Mouse (Mus musculus): ENCODE results near the gene Hoxd10.

Gene Hoxd10

DNA sequence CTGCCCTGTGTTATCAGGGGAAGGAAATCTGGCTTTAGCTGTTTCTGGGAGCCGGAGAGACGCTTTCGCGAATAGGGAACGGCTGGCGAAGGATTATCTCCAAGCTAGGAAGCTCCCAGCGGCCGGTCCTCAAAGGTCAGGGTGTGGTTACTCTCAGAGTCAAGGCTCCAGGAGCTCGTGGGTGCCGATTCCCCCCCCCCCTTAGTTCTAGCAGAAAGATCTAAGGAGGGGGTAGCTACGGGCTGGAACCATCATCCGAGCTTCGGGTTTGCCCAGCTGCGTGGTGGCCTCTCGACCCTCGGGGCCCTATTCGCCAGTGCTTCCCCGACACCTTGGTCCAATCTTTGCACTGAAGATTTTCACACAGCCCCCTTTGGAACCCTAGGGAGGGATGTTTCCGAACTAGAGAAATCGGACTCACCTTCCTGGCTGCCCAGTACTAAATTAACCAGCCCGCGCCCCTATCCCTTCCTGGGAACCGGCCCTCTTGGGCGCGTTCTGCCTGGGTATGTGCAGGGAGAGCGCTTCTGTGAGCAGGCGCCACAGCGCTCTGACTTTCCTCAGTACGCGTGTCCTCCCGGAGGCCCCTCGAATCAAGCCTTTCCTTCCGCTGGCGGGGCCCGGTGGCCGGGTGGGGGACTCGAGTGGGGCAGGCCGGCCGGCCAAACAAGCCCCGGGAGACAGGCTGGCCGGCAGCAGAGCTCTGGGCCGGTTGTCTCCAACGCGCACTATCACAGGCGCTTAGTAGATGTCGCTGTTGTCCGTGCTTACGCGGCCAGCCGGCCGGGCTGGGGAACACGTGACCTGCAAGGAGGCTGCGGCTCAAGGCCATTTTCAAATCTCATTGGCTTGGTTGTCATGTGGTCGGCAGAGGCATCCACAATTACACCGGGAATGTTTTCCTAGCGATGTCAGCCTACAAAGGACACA lies at the start of gene Hoxd10:
Gene Hoxd10 (plus strand): TSS at position 903 of the 930 bp plus-strand sequence.
- DNase-seq (ENCODE audit: low spot score), result peak; percentile 90

DNA sequence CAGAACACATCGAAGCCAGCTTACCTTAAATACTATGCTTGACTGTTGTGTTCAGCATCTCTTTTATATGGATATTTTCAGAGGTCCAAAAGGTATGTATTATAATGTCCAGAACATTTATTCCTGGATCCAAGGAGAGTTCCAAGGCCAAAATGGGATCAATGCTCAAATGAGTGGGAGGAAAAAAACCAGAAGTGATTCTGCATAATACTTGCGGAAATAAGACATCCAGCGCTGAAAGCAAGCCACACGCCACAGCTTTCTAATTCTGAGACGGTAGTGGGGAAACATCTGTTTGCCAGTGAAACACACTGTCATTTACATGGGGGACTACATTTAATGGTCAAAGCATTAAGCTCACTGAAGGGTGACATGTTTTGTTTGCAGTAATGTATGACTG lies 49.3 kb upstream of the Hoxd10 start:
- no peak for DNase-seq (ENCODE audit: low spot score)

- no peak for DNase-seq (ENCODE audit: low spot score)
These were observed 46.1 kb upstream of the Hoxd10 start for GRCm38 (mm10) chr2:74645631-74646030.

DNA sequence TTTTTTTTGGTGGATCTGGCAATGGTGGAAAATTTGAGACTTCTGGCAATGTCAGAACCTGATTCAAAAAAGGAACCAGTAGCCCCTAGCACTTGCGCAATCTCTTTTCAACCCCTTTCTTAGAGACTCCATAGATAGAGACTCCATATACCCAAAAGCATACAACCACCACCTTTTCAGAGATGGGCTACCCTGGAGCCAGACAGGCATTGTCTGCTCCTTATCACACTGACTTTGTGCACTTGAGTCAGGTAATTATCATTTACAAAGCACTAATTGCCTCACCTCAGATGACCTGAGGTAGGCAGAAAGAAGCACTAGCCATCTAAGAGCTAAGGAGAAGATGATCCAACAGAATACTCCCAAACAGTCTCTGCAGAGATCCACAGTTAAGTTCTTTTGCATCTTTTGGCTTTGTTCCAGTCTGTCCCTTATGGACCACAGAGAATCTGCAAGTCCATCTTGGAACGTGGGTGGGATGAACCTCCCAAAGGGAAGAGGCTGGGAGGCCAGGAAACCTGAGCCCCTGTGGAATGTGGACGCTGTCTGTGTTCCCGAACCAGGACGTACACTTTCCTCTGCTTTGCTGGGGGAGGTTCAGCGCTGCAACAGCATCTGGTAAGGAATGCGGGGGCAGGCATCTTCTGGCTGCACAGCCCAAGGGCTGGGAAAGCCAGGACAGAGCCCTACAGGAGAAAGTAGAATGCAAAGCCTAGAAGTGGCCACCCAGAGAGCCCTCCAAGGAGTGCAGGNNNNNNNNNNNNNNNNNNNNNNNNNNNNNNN lies 44.5 kb upstream of the Hoxd10 start:
- DNase-seq (ENCODE audit: low spot score), result peak; percentile 33

- peak; percentile 50 for DNase-seq (ENCODE audit: low spot score)
These were observed 38.8 kb upstream of the Hoxd10 start for GRCm38 (mm10) chr2:74652996-74653340.

DNA sequence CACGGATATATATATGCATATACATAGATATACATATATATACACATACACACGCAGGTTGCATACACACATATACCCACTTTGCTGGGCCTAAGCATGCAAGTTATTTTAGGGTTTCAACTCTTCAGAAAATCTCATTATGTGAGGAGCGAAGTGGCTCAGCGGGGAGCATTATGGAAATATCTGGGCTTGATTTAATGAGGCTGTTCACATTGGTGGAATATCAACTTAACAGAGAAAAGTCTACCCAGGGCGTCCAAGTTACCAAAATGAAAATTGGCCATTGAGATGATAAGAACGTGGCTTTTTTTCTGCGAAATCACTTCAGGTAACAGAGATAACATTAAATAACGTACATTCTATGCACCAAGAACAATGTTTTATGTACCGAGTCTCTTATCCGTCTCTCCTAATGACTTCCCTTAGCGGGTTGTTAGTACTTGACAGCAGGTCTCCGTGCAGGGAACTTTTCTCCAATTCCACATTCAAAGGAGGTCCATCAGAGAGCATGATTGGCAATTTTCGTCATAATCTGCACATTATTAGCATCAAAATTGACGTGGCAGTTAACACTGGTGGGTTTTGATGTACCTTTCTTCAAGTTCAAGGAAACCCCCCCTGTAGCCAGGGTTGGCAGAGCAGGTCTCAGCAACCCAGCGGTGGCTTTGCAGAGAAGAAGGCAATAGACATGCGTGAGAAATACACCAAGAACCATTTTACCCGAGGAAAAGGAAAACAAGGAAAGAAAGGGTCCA lies 37.8 kb upstream of the Hoxd10 start:
- DNase-seq (ENCODE audit: low spot score), result peak; percentile 59

DNA sequence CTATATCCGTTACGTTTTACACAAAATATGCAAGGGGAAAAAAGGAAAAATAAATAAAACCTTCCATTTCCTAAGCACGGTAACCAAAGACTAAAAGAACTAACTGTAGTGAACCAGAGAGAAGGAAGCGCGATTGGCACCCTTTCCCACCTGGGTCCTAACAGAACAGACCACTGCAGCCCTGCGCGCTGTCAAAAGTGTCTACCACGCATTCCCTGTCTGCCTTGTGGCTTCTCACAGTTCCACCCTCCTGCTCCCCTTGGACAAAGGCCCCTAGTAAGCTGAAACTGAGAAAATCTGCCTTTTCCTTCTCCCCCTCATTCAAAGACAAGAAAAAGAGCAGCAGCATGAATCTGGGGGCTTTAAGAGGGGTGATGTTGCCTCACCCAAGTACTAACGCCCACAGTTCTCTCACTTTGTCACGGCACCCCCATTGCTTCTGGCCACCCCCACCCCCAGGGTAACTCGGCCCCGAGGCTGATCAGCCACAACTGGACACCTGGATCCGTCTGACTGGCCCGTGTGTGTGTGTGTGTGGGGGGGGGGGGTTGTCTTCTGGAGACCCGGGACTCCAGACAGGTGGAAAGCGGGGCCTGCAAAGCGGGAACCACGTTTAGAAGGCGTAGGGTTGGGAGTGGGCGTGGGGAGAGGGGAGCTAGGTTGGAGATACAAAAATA lies 36.8 kb upstream of the Hoxd10 start:
- peak; percentile 43 for DNase-seq (ENCODE audit: low spot score)

- peak; percentile 61 for DNase-seq (ENCODE audit: low spot score)
These were observed 36.3 kb upstream of the Hoxd10 start for GRCm38 (mm10) chr2:74655420-74655781.

DNA sequence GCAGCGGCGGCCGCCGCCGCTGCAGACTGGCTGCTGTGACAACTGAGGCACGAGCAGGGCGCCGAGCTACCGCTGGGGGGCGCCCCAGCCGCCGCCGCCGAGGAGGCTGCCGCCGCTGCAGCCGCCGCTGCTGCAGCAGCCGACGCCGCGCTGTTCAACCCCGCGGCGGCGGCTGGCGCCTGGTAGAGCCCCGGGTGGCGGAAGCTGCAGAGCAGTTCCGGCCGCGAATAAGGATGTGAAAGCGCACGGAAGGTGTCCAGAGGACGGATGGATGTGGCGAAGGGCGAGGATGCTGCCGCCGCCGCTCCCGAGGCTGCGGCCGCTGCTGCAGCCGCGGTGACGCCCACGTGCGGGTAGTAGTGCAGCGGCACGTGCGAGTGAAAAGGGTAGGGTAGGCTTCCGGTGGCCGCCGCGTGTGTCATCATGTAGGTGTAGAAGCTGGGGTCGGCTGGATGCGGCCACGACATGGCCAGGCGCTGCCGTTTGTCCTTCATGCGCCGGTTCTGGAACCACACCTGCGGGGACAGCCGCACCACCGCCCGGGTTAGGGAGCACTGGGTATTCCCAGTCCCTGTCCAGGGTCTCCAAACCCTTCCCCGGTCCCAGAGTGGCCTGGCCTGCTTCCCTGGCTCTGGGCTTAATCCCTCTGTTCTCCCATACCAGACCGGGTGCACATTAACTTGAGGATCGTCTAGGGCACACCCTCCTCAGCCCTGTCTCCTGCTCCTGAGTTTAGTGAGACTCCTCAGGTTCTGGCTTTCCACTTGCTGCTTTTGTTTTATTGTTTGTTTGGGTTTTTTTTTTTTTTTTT lies 35.7 kb upstream of the Hoxd10 start:
- peak; percentile 65 for DNase-seq (ENCODE audit: low spot score)

GRCm38 (mm10) chr2:74656632-74657021 lies 35.1 kb upstream of the Hoxd10 start:
- no peak for DNase-seq (ENCODE audit: low spot score)

GRCm38 (mm10) chr2:74657251-74658023 lies 34.3 kb upstream of the Hoxd10 start:
- DNase-seq (ENCODE audit: low spot score), result peak; percentile 61

- DNase-seq (ENCODE audit: low spot score), result peak; percentile 67
These were observed 33.6 kb upstream of the Hoxd10 start for GRCm38 (mm10) chr2:74658024-74658666.

DNA sequence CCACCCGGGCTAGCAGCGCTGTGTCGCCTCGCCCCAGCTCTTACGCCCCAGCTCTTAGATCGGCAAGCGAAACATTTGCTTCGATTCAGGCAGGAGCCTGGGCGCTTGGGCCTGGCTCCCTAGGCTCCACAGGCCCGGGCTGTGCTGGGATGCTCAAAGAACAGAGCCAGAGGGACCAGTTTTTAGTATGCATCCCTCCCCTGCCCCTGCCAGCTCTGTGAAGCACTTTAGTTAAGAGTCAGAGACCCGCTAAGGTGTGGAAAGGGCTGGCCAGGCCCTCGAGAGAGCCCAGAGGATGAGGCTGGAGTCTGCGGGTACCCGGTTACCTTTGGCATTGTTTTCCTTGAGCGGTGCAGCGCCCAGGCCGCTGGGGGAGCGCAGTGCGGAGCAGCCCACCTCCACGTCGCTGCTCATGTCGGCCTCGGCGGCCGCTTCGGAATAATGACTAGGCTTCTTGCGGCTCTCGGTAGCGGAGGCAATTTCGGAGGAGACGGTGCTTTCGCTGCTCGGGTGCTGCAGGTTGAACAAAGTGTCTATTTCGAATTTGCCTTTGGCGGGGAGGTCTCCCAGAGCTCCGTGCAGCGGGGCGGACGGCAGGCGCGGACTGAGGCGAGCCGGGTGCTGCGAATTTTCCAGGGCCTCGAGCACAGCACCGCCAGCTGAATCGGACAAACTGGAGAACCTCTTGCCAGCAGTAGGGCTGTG lies 32.9 kb upstream of the Hoxd10 start:
- DNase-seq (ENCODE audit: low spot score), result peak; percentile 74

- DNase-seq (ENCODE audit: low spot score), result peak; percentile 63
These were observed 32.2 kb upstream of the Hoxd10 start, which contains the start of gene Evx2 for GRCm38 (mm10) chr2:74659507-74660005. Evx2 (minus strand) TSS chr2:74659557.

GRCm38 (mm10) chr2:74660421-74661375 lies 31.0 kb upstream of the Hoxd10 start:
- DNase-seq (ENCODE audit: low spot score), result peak; percentile 49

GRCm38 (mm10) chr2:74661685-74662084 lies 30.0 kb upstream of the Hoxd10 start:
- peak; percentile 90 for DNase-seq (ENCODE audit: low spot score)

DNA sequence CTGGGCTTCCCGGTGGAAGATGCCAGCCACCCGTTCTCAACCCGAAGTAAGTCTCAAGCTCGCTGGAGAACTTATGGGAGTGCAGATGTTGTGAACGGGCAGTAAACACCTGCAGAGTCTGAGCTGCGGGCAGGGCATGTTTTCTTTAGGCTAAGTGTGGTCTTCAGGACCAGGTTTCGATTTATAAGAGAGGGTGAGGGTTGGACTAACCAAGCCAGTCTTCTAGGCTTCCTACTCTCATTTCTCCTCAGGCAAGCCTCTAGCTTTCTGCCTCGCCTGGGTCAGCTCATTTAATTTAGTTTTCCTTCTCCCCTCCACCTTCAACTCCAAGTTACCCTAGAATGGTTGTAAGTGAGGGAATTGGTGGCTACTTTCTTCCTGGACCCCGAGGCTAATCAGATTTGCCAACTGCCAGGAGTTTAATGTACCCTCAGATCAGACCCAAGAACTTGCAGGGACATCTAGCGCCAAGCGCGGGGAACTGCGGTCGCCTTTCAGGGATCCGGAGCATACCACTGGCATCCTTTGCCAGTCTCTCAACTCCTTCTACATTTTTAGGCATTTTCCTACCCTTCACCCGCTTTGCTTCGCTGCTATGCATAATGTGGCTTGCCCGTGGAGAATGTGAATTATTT lies 28.3 kb upstream of the Hoxd10 start:
- DNase-seq (ENCODE audit: low spot score), result peak; percentile 84

Data from embryo, embryonic 10.5 days (tissue).